Mouse (Mus musculus): ENCODE results near the gene Dnajc16.
A peak's percentile ranks its signal among the peaks of the same experiment; 100 is the strongest.

Gene Dnajc16

DNA sequence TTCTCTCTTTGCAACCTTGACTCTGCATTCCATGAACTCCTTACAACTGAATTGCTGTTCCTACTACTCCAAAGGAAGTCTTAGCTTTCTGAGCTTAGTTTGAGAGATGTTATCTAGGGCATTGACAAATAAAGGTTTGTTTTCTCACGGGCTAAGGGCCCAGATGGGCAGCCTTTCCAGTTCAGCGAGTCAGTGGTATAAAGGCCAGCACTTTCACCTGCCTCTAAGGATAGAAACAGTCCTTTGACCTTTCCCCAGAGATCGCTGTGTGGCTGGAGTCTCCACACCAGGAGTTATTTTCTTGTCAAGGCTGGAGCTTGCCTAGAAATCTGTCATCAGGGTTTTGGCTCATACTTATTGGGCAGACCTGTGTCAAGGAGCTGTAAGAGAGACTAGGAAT is 65.0 kb downstream of the Dnajc16 start:
- DNase-seq (ENCODE audit: low read depth, low spot score): no peak

DNA sequence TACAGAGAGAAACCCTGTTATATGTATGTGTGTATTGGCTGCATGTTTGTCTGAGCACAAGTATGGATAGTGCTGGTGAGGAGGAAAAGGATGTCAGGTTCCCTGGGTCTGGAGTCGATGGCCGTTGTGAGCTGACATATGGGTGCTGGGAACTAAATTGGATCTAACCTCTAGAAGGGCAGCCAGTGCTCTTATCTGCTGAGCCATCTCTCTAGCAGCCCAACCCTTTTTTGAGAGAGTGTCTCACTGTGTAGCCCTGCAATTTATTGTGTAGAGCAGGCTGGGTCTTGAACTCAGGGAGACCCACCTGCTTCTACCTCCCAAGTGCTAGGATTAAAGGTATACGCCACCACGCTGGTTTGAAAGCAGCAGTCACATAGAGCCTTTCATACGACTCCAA is 65.5 kb downstream of the Dnajc16 start:
- DNase-seq (ENCODE audit: low read depth, low spot score): no peak

DNA sequence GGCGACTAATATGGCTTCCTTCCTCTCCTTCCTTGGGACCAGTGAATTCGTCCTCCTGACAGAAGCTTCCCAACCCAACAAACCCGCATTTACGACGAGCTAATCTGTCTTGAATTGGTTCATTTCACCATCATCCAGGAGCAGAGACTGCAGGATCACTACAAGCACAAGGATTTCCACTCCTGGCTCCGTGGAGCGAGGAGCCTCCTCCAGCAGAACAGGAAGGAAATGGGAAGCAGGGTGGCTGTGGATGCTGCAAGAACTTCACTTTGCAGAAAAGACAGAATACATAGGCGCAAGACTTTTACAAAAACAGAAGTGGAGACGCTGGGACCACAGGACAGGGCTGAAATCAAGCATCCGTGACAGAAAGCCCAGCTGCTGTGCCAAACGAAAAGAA is 66.1 kb downstream of the Dnajc16 start:
- DNase-seq (ENCODE audit: low read depth, low spot score): no peak

GRCm38 (mm10) chr4:141723673-141724068 is 67.1 kb downstream of the Dnajc16 start:
- peak; percentile 33 for DNase-seq (ENCODE audit: low read depth, low spot score)

DNA sequence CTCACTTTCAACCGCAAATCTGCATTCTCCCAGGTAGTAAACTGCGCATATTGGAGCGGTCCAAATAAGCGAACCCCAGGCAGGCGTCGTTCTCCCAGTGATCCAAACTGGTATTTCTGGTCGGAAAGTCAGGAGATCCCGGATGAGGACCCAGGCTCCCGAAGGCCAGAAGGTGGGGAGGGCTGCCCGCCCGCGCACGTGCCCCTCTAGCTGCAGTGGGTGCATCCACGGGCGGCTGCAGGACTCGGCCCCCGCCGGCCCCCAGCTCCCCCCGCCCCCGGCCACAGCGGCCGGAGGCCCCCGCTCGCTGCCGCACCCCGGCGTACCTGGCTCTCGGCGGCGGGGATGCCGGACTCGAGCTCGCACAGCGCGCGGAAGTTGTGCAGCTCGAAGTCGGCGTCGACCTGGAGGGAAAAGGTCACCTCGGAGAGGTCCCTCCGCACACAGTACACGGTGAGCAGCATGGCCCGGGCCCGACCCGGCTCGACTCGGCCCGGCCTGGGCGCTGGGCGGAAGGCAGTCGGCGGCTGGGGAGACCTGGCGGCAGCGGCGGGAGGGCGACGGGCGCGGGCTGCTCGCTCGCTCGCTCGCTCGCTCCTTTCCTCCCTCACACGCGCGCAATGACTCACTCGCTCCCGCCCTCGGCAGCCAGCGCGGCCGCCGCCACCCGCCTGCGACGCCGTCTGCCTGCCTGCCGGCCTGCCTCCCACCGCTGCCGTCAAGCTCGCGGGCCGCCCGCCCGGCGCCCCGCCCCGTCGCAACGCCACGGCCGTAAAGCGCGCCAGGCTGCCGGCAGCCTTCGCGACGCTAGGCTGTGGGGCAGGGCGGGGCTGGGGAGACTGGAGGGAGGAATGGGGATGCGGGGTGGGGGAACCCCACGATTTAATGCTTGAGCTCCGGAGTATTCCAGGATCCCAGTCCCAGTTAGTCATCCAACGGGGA is 67.7 kb downstream of the Dnajc16 start, which contains the start of gene Ddi2:
Gene Ddi2, minus strand, starts transcription at position 689 of the 942 bp plus-strand sequence.
- peak; percentile 97 for DNase-seq (ENCODE audit: low read depth, low spot score)

- no peak for DNase-seq (ENCODE audit: low read depth, low spot score)
These were observed 68.8 kb downstream of the Dnajc16 start for GRCm38 (mm10) chr4:141721961-141722360.

- peak; percentile 45 for DNase-seq (ENCODE audit: low read depth, low spot score)
These were observed 69.8 kb downstream of the Dnajc16 start for GRCm38 (mm10) chr4:141720761-141721523.

- no peak for DNase-seq (ENCODE audit: low read depth, low spot score)
These were observed 71.4 kb downstream of the Dnajc16 start for GRCm38 (mm10) chr4:141719304-141719703.

- DNase-seq (ENCODE audit: low read depth, low spot score): no peak
These were observed 73.1 kb downstream of the Dnajc16 start for GRCm38 (mm10) chr4:141717633-141718032.

DNA sequence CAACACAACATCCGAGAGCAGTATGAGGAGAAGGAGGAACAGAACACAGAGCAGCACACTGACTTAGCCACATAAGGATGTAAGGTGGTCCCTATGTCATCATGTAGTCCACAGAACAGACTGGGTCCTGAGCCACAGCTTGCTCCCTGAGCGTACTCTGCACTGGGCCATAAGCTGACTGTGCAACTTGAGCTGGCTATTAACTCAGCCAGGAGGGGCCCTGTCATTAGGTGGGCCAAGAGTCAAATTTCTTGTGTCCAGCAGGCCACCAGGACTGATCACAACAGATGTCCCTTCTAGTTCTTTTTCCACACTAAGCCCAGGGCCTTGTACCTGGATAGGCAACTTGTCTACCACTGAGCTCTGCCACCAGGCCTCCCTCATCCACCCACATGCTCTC is 75.7 kb downstream of the Dnajc16 start:
- no peak for DNase-seq (ENCODE audit: low read depth, low spot score)

GRCm38 (mm10) chr4:141713598-141714142 is 77.1 kb downstream of the Dnajc16 start:
- no peak for DNase-seq (ENCODE audit: low read depth, low spot score)

DNA sequence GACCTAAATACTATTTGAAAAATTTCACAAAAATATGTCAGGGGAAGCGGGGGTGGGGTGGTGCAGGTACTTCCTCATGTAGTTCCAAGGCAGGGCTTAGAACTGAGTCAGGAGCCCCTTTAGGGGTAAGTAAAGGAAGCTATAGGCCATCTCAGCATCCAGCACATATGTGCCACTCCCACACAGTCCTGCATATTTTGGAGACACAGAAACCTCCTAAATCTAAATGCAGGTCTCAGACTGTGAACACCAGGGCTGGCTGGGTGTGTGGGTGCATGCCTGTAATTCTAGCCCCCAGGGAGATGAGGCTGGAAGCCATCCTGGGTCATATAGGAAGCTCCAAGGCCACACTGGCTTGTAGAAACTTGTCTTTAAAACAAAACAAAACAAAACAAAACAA is 79.5 kb downstream of the Dnajc16 start:
- peak; percentile 63 for DNase-seq (ENCODE audit: low read depth, low spot score)
